Mouse (Mus musculus): ENCODE measurements around the gene Igflr1.

DNA sequence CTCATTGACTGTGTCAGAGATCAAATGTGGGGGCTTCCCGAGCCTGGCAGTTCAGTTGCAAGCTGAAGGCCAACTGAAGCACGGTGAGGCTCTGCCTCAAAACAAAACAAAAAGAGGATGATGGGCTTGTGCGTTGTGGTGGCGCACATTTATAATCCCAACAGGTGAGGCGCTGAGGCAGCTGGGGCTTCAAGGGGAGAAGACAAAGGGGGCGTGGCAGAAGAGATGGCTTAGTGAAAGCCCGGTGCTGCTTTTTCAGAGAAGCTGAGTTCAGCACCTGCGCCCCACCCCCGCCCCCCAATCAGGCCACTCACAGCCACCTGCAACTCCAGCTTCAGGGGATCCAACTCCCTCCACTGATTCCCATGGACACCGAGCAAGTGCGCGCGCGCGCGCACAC, 43.2 kb downstream of the Igflr1 start:
- TF ChIP-seq CTCF (IDR thresholded peaks at IDR 0.05; ENCODE audit: control insufficient read depth, insufficient read depth, low read length), result no peak
- TF ChIP-seq POLR2A (IDR thresholded peaks at IDR 0.05; ENCODE audit: borderline replicate concordance, control insufficient read depth, low read depth, low read length), result no peak

Measured in bone marrow, adult 2 months (tissue).